Mouse (Mus musculus) adrenal gland, adult (tissue): ENCODE results near the gene Vcp.
"Not testable (repeated sequence)": the region's sequence is repeated elsewhere in the genome, so short reads cannot be mapped to it uniquely, and the experiment has no call there.

ENCODE experiments used
- DNase-seq, 2 experiments: peaks; one replicate each; pipeline ENCODE4 v3.0.0; 2022 to 2023; ENCODE audit warnings: low spot score in 1 of 2; ENCODE audit not compliant: inconsistent age in 2 of 2

Vcp gene

DNA sequence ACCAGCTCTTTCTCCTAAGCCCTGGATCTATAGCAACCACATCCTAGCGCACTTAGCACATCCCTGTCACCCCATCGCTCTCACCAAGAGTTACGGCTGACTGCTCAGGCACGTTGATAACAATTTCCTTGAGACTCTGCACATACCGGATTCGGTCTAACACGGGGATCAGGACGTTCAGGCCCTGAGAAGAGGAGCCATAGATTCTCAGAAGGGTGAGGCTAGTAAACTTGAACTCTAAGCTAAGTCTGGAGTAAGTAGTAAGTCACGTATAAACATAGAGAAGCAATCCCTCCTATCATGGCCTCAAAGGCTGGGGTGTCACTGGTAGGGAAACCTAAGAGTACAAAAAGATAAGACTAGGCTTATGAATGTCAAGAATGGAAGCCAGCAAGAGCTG is 30.0 kb upstream of the Vcp start:
- peak in 1 of 2 experiments; percentile 67 for DNase-seq

- peak in 1 of 2 experiments; percentile 16 for DNase-seq
Measured at GRCm38 (mm10) chr4:43029749-43030148, 29.4 kb upstream of the Vcp start.

DNA sequence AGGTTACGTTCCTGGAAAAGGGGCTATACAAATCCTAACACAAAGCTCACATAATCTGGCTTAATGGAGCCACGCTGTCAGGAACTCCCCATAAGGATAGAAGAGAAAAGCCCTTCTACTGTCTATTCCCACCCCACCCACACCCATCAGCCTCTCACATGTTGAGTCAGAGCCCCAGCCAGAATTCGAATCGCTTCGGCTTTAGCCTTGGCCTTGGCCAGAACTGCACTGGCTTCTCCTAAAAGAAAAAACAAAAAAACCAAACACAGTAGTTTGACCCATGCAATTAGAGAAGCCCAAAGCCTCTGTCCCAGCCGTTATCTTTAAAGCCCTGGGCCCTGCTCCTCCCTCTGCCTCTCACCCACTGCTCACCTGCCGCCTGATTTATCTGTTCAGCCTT is 28.8 kb upstream of the Vcp start:
- peak; percentile 56 to 81 for DNase-seq

- peak; percentile 95 to 99 for DNase-seq
Measured at GRCm38 (mm10) chr4:43025084-43025960, 25.0 kb upstream of the Vcp start, which contains the start of gene Pigo. TSS of gene Pigo (minus strand) at chr4:43025819.

DNA sequence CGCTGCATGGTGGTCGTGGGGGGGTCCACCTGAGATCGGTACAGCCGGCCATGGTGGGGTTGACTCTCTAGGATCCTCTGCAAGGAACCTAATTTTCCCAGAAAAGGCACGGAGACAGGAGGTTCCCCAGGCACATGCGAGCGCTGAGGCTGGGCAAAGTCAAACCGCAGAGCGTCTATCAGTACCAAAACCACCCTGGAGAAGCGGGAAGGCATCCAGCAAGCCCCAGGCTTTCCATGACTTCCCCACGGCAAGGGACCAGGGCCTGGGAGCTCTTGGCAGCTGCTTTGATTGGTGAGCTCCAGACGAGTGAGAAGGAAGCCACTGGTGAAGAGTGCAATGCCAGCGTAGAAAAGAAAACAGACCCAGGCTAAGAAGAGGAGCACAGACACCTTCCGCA is 24.4 kb upstream of the Vcp start:
- DNase-seq: peak in 1 of 2 experiments; percentile 27

DNA sequence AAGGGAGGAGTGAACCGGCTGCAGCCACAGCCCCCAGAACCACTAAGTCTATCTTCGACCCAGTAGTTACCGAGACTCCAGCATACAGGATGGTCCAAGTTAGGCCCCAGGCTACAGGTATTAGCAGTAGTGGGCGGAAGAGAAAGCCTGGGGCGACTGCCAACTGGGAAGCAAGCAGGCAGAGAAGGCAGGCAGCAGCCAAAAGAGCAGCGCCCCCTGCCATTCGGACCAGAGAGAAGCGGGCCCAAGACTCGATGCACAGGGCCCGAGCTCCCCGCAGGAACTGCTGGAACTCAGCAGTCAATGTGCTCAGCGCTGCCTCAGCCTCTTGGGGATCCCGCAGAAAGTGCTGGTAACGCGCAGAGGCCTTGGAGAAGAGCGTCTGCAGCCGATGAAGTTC is 21.0 kb upstream of the Vcp start:
- no peak for DNase-seq

GRCm38 (mm10) chr4:43020876-43021275 is 20.6 kb upstream of the Vcp start:
- no peak for DNase-seq

GRCm38 (mm10) chr4:43019641-43020465 is 19.5 kb upstream of the Vcp start:
- no peak for DNase-seq

- no peak for DNase-seq
Measured at GRCm38 (mm10) chr4:43019176-43019575, 18.9 kb upstream of the Vcp start.

- DNase-seq: peak in 1 of 2 experiments; percentile 68
Measured at GRCm38 (mm10) chr4:43018156-43018555, 17.8 kb upstream of the Vcp start.

DNA sequence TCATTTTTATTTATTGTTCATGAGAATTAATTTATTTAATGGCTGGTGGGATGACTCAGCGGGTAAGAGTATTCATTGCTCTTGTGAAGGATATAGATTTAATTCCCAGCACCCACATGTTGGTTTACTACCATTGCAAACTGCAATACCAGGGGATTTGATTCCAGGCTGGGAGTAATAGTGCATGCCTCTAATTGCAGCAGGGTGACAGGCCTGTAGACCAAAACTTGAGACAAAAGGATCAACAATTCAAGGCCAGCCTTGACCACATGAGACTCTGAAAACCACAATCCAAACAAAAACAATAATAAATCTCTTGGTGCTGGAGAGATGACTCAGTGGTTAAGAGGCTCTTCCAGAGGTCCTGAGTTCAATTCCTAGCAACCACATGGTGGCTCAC is 11.8 kb upstream of the Vcp start:
- DNase-seq: no peak

DNA sequence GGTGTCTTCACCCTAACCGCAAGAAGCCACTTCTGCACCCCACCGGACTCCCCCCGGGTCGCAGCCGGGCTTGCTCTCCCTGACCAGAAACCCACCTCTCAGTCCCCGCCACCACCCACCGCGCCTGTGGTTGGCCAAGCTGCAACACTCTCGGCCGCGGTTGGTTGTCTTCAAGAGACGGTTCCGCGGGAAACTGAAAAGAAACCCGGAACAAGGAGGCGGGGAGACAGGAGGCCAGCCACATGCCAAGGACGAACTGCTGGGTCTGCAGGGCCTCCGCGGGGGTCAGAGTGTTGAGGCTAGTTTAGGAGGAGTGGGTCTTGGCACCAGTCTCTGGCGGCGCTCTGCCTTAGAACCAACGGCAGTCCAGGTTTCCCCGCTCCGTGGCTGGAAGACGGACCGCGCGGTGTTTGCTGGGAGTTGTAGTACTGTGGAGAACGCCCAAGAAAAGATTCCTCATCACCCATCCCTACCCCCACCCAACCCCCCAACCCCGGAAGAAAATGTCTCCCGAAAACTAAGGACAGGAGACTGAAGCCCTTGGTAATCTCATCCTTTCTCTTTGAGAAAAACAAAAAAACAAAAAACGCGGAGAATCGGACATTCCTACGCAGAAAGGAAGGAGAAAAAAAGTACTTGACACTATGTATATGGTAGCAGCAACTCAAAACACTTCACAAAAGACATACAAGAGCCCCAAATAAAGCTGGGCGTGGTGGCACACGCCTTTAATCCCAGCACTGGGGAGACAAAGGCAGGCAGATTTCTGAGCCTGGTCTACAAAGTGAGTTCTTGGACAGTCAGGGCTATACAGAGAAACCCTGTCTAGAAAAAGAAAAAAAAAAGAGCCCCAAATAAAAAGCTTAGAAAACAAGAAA is 10.1 kb upstream of the Vcp start, which contains the start of gene Fancg:
TSS of gene Fancg (minus strand) at position 346 of the 878 bp plus-strand sequence.
- peak; percentile 87 to 95 for DNase-seq

DNA sequence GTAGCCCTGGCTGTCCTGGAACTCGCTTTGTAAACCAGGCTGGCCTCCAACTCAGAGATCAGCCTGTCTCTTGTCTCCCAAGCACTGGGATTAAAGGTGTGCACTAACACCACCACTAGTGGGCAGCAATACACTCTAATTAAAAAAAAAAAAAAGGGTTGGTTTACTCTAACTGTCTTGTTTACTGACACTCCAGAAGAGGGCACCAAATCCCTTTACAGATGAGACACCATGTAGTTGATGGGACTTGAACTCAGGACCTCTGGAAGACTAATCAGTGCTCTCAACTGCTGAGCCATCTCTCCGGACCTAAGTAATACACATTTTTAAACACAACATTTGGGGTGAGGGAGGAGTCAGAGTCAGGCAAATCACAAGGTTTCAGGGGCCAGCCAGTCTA is 5.5 kb upstream of the Vcp start:
- DNase-seq: peak; percentile 34 to 77

DNA sequence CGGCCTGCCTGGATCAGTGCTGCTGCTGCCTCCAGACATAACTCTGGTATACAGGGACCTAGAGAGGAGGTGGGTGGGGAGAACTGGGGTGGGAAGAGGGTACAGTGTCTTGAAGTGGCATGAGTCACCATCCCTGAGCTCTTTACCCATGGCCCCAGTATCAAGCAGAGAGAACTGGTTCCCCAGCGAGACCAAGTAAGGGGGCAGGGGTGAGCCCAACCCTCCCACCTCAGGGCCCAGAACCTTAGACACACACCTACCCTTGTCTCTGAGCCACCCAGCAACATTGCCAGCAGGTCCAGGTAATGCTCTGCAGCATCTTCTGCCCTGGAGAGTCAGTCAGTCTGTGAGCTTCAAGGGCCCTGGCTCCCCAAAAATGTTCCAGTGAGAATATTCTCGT is 4.6 kb upstream of the Vcp start:
- no peak for DNase-seq

DNA sequence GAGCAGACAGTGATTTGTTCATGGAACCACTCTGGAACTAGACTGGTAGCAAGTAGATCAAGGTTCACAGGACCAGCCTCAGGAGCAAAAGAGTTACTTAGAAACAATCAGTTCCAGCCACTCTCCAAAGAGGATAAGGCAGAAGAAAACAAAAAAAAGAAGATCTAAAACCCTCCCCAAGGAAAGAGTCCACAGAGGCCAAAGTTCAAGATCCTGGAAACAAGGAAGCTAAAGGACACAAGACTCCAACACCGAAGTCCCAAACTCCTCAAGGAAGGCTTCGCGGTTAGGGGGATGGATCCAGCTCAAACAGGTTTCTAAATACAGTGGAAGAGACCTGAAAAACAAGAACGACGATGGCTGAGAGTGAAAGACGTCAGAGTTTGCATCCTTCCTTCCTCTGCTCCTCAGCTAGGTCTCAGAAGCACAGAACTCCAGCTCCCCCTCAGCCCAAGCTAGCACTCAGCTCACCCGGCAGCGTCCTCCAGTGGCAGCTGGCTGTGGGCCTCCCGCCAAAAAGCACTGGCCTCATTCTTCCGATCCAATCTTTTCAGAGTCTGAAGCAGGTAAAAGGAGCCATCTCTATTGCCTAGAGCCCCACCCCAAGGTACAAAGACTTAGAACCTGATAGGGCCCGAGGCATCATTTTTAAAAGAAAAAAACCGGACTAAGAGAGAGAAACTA is 2.6 kb upstream of the Vcp start:
- peak in 1 of 2 experiments; percentile 35 for DNase-seq

DNA sequence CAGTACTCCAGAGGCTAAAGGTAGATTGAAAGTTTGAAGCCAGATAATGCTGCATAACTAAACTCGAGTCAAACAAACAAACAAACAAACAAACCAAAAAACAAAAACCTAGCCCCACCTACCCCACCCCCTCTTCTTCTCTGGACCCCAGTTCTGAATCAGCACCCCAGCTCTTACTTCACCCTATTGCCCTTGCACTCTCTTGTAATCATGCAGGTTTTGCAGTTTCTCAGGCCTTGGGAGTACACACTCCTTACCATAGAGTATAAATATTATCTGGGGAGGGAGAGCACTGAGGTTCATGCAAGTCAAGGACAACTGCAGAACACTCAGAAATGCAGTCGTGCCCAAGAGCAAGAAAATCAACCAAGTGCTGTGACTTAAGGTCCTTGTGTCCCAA is 965 bp upstream of the Vcp start:
- peak; percentile 33 to 56 for DNase-seq

DNA sequence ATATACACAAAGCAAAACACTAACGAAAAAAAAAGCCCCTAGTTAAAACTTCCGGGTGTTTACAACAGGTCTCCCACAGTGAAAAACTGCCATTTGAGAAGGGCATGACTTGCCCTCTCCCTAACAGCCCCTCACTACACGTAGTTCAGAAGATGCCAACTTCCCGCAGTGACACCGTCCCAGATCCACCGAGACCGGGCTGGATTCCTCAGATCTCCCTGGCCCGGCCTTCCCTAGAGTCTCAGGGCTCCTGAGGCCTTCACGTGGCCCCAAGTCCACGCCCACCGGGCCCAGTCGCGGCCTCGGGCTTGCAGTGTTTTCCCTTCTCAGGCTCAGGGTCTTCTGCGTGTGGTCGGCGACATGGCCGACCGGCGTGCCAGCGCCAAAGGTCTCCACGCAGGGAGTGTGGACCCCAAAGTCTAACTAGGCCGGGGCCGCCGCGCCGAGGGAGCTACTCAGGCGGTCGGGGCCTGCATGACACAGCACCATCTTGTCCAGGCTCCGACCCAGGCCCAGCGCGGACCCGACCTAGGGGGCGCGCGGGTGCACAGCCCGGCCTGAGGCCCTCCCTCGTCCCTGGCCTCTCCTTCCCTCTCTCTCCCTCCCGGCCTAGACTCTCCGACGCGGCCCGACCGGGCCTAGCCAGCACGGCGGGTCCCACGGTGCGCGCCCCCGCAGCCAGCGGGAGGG is 711 bp downstream of the Vcp start:
- peak; percentile 88 to 95 for DNase-seq

DNA sequence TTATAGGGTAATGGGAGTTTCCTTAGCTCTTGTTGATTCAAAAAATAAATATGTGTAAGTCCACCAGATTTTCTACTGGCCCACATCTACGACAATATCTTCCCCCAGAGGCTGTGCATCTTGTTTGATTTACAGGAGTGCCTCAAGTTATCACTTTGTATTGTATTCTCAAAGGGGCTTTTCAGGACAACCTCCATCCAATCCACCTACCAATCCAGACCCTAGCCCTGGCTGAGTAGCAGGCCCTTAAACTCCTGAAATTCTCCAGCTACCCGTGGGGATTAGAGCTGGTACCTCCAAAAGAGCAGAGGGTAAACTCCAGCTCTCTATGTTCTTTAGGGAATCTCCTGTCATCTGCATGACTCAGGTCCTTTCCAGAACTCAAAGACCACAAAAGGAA is 2.3 kb downstream of the Vcp start:
- peak in 1 of 2 experiments; percentile 55 for DNase-seq

DNA sequence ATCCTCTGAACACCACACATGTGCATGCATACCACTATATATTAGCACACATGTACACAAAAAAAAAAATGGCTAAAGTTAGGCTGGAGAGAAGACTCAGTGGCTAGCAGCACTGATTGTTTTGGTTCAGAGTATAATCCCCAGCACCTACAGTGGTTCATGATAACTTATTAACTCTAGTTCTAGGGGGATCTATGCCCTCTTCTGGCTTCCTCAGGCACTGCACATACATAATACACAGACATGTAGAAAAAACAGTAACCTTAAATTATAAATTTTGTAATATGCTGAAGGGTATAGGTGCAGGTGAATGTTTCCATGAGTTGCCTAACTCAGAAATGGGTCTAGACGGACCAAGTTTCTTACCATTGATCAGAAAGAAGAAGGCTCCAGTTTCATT is 12.0 kb downstream of the Vcp start:
- DNase-seq: no peak

DNA sequence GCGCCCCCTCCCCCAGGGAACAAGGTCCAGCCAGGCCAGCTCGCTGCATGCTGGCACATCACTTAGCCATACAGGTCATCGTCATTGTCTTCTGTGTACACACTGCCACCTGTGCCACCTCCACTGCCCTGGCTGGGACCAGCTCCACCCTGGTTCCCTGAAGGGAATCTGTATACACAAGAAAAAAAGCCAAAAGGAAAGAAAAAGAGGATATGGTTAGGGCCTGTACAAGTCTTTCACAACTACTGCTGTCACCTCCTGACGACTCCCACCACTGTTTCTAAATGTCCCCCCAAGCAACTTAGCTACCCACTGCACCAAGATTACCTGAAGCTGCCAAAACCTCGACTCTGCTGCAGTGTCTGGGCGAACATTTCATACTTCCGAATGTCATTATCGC is 19.8 kb downstream of the Vcp start:
- DNase-seq: not testable (repeated sequence)
